Mouse (Mus musculus) neural tube, embryonic 11.5 days (tissue): ENCODE results near the gene Dhrs7c. TPM values are rescaled to one million over a fixed set of nuclear protein-coding genes. Genes with fewer than 3 reads are reported as not detected.
A peak's percentile ranks its signal among the peaks of the same experiment; 100 is the strongest.

Experiments
- ATAC-seq: fragments of 200-750 bp; cut with Nextera tagmentation; 2 replicates; pipeline ENCODE4 v1.8.0; 2017; ENCODE audit warnings: moderate number of reproducible peaks, mild to moderate bottlenecking, moderate TSS enrichment, moderate library complexity; ENCODE audit not compliant: insufficient read depth, low FRiP score, low TSS enrichment
- DNase-seq: peaks from one replicate; pipeline ENCODE4 v3.0.0-alpha.2; 2015; ENCODE audit warnings: low spot score
- H3K27ac ChIP-seq: fragments of 300-500 bp; sonication (generic); 2 replicates; pipeline ENCODE4 v1.5.1; 2014; ENCODE audit warnings: low read depth, mild to moderate bottlenecking, low read length
- H3K27me3 ChIP-seq: fragments of 300-500 bp; sonication (generic); 2 replicates; pipeline ENCODE4 v1.6.1; 2014; ENCODE audit warnings: mild to moderate bottlenecking, low read length, mixed read lengths; ENCODE audit not compliant: control insufficient read depth, insufficient read depth
- H3K36me3 ChIP-seq: fragments of 300-500 bp; sonication (generic); 2 replicates; pipeline ENCODE4 v1.6.1; 2014; ENCODE audit warnings: mild to moderate bottlenecking, low read length, moderate library complexity, mixed read lengths; ENCODE audit not compliant: control insufficient read depth, insufficient read depth
- H3K4me1 ChIP-seq: fragments of 300-500 bp; sonication (generic); 2 replicates; pipeline ENCODE4 v1.6.1; 2014; ENCODE audit warnings: low read length, mixed read lengths; ENCODE audit not compliant: control insufficient read depth, insufficient read depth
- H3K4me2 ChIP-seq: fragments of 300-500 bp; sonication (generic); 2 replicates; pipeline ENCODE4 v1.6.1; 2014; ENCODE audit warnings: low read depth, mild to moderate bottlenecking, moderate library complexity
- H3K4me3 ChIP-seq: fragments of 300-500 bp; sonication (generic); 2 replicates; pipeline ENCODE4 v1.5.1; 2014; ENCODE audit warnings: low read depth, low read length
- H3K9ac ChIP-seq: fragments of 300-500 bp; sonication (generic); 2 replicates; pipeline ENCODE4 v1.6.1; 2014; ENCODE audit warnings: mild to moderate bottlenecking, low read length
- H3K9me3 ChIP-seq: fragments of 300-500 bp; sonication (generic); 2 replicates; pipeline ENCODE4 v1.6.1; 2016; ENCODE audit warnings: low read length; ENCODE audit not compliant: control insufficient read depth
- WGBS: fragments of 180-500 bp; shearing (Covaris S2); extraction: QIAGEN DNeasy Blood & Tissue Kit; methylation state at CpG from one replicate; pipeline ENCODE4 v1.1.7; 2014; 5-methylcytosine and 5-hydroxymethylcytosine counted together
- polyA plus RNA-seq: library from polyadenylated mRNA; unstranded; fragments of >200 nt; fragmentation: Nextera tagmentation; extraction: Ambion mirVana; gene quantifications from 2 replicates; pipeline ENCODE4 v1.2.1, GENCODE M21; 2014

Gene Dhrs7c
- polyA plus RNA-seq: 1.5 and 2.8 TPM in 2 replicates

- no peak for ATAC-seq
- Histone ChIP-seq H3K4me3 (no peak within 1 kb of the TSS), H3K4me1 (no peaks in the 10 kb centered on the region), H3K36me3 (no peaks in the 10 kb centered on the region), H3K27ac (no peak within 1 kb of the TSS), H3K27me3 (no peaks in the 10 kb centered on the region), H3K4me2 (no peak within 1 kb of the TSS), H3K9me3 (no peaks in the 10 kb centered on the region), H3K9ac (no peak within 1 kb of the TSS)
- no peak for DNase-seq
- 88% methylated on average over 7 of the region's 7 CpGs for WGBS
Measured at GRCm38 (mm10) chr11:67797931-67798330, at the start of gene Dhrs7c. TSS of gene Dhrs7c (plus strand) at chr11:67798187.

- H3K9me3 ChIP-seq: no peaks in the 10 kb centered on the region
- no peak for DNase-seq
- no peak overlapping the region for H3K9ac ChIP-seq
- no peak overlapping the region for H3K4me3 ChIP-seq
- no peaks in the 10 kb centered on the region for H3K27me3 ChIP-seq
- H3K4me2 ChIP-seq: no peak overlapping the region
- no peaks in the 10 kb centered on the region for H3K4me1 ChIP-seq
- no peaks in the 10 kb centered on the region for H3K36me3 ChIP-seq
- no peak overlapping the region for H3K27ac ChIP-seq
- no peak for ATAC-seq
- WGBS: 94% methylated on average over 1 of the region's 1 CpGs
Measured at GRCm38 (mm10) chr11:67756287-67756686, 41.7 kb upstream of the Dhrs7c start.

GRCm38 (mm10) chr11:67757373-67758167 lies 40.4 kb upstream of the Dhrs7c start:
- H3K36me3 ChIP-seq: no peaks in the 10 kb centered on the region
- no peaks in the 10 kb centered on the region for H3K4me1 ChIP-seq
- H3K4me3 ChIP-seq: no peak overlapping the region
- no peak overlapping the region for H3K9ac ChIP-seq
- H3K27me3 ChIP-seq: no peaks in the 10 kb centered on the region
- no peak for ATAC-seq
- no peaks in the 10 kb centered on the region for H3K9me3 ChIP-seq
- WGBS: 76% methylated on average over 15 of the region's 15 CpGs
- H3K27ac ChIP-seq: no peak overlapping the region
- H3K4me2 ChIP-seq: no peak overlapping the region
- DNase-seq: no peak

GRCm38 (mm10) chr11:67771053-67771452 lies 26.9 kb upstream of the Dhrs7c start, which contains the start of gene Glp2r:
TSS of gene Glp2r (minus strand) at chr11:67771153.
- no peaks in the 10 kb centered on the region for H3K36me3 ChIP-seq
- no peak for ATAC-seq
- H3K4me1 ChIP-seq: no peaks in the 10 kb centered on the region
- no peak within 1 kb of the TSS for H3K9ac ChIP-seq
- no peak within 1 kb of the TSS for H3K4me2 ChIP-seq
- no peak for DNase-seq
- no peak within 1 kb of the TSS for H3K4me3 ChIP-seq
- no peak within 1 kb of the TSS for H3K27ac ChIP-seq
- 85% methylated on average over 14 of the region's 14 CpGs for WGBS
- no peaks in the 10 kb centered on the region for H3K9me3 ChIP-seq
- no peaks in the 10 kb centered on the region for H3K27me3 ChIP-seq

- Histone ChIP-seq H3K9ac (no peak overlapping the region), H3K4me2 (no peak overlapping the region), H3K27me3 (no peaks in the 10 kb centered on the region), H3K36me3 (no peaks in the 10 kb centered on the region), H3K9me3 (no peaks in the 10 kb centered on the region), H3K4me3 (no peak overlapping the region), H3K27ac (no peak overlapping the region), H3K4me1 (no peaks in the 10 kb centered on the region)
- ATAC-seq (no peak), DNase-seq (no peak)
- WGBS: 89% methylated on average over 2 of the region's 2 CpGs
Measured at GRCm38 (mm10) chr11:67771691-67772090, 26.3 kb upstream of the Dhrs7c start.

- no peak for ATAC-seq
Measured at GRCm38 (mm10) chr11:67772577-67772976, 25.4 kb upstream of the Dhrs7c start.

GRCm38 (mm10) chr11:67774379-67774778 lies 23.6 kb upstream of the Dhrs7c start, which contains the start of gene Gsg1l2:
TSS of gene Gsg1l2 (plus strand) at chr11:67774608.
- whole genome bisulfite sequencing: 74% methylated on average over 12 of the region's 12 CpGs

More at GRCm38 (mm10) chr11:67772577-67772976, 25.4 kb upstream of the Dhrs7c start:
- H3K27ac ChIP-seq: no peak overlapping the region
- WGBS: 28% methylated on average over 8 of the region's 8 CpGs
- no peaks in the 10 kb centered on the region for H3K27me3 ChIP-seq
- no peak overlapping the region for H3K4me2 ChIP-seq
- no peaks in the 10 kb centered on the region for H3K36me3 ChIP-seq
- no peak overlapping the region for H3K9ac ChIP-seq
- no peak overlapping the region for H3K4me3 ChIP-seq
- H3K9me3 ChIP-seq: no peaks in the 10 kb centered on the region
- H3K4me1 ChIP-seq: no peaks in the 10 kb centered on the region
- DNase-seq: peak; percentile 62

GRCm38 (mm10) chr11:67790182-67790581 lies 7.8 kb upstream of the Dhrs7c start:
- Histone ChIP-seq H3K4me2 (no peak overlapping the region), H3K9me3 (no peaks in the 10 kb centered on the region), H3K9ac (no peak overlapping the region), H3K4me1 (no peaks in the 10 kb centered on the region), H3K4me3 (no peak overlapping the region), H3K36me3 (no peaks in the 10 kb centered on the region), H3K27ac (no peak overlapping the region), H3K27me3 (no peaks in the 10 kb centered on the region)
- ATAC-seq (no peak), DNase-seq (no peak)
- WGBS: 85% methylated on average over 11 of the region's 11 CpGs

More at GRCm38 (mm10) chr11:67774379-67774778, 23.6 kb upstream of the Dhrs7c start, which contains the start of gene Gsg1l2:
- ATAC-seq (no peak), DNase-seq (no peak)
- Histone ChIP-seq H3K4me2 (no peak within 1 kb of the TSS), H3K27me3 (no peaks in the 10 kb centered on the region), H3K4me1 (no peaks in the 10 kb centered on the region), H3K4me3 (no peak within 1 kb of the TSS), H3K9ac (no peak within 1 kb of the TSS), H3K36me3 (no peaks in the 10 kb centered on the region), H3K27ac (no peak within 1 kb of the TSS), H3K9me3 (no peaks in the 10 kb centered on the region)

GRCm38 (mm10) chr11:67800130-67800723 lies 2.2 kb downstream of the Dhrs7c start:
- H3K36me3 ChIP-seq: no peaks in the 10 kb centered on the region
- no peaks in the 10 kb centered on the region for H3K4me1 ChIP-seq
- no peak overlapping the region for H3K4me3 ChIP-seq
- H3K9me3 ChIP-seq: no peaks in the 10 kb centered on the region
- H3K27me3 ChIP-seq: no peaks in the 10 kb centered on the region
- no peak for ATAC-seq
- no peak for DNase-seq
- H3K27ac ChIP-seq: no peak overlapping the region
- H3K4me2 ChIP-seq: no peak overlapping the region
- H3K9ac ChIP-seq: no peak overlapping the region
